Mouse (Mus musculus): ENCODE results near the gene Stx3. TPM values are rescaled to one million over a fixed set of nuclear protein-coding genes. Genes with fewer than 3 reads are reported as not detected.

The Stx3 gene
- total RNA-seq, 1 experiment: 21.6 TPM

- no peak for TF ChIP-seq ZNF384 (IDR thresholded peaks at IDR 0.05; ENCODE audit: low read depth, low read length)
- TF ChIP-seq HCFC1 (IDR thresholded peaks at IDR 0.05; ENCODE audit: borderline replicate concordance, insufficient read depth, low read length): no peak
- TF ChIP-seq CHD2 (IDR thresholded peaks at IDR 0.05; ENCODE audit: low read depth, low read length): no peak
- no peak for TF ChIP-seq ZC3H11A (IDR thresholded peaks at IDR 0.05; ENCODE audit: borderline replicate concordance, low read depth, low read length)
- no peak for TF ChIP-seq MAFK (IDR thresholded peaks at IDR 0.05; ENCODE audit: insufficient read depth, low read depth, low read length)
- Histone ChIP-seq H3K9ac (ENCODE audit: insufficient read depth, low read depth, low read length, poor library complexity, severe bottlenecking) (no peak overlapping the region), H3K9me3 (ENCODE audit: control insufficient read depth, insufficient read depth, low read depth, low read length) (no peaks in the 10 kb centered on the region), H3K27ac (ENCODE audit: insufficient read depth, low read depth, low read length, poor library complexity, severe bottlenecking) (no peak overlapping the region), H3K4me1 (ENCODE audit: control insufficient read depth in 2 of 2, insufficient read depth in 2 of 2, low read length in 2 of 2, poor library complexity in 1 of 2) (no peaks in the 10 kb centered on the region), H3K36me3 (ENCODE audit: control insufficient read depth, insufficient read depth, low read length, poor library complexity, severe bottlenecking) (no peaks in the 10 kb centered on the region), H3K4me3 (ENCODE audit: insufficient read depth in 1 of 2, low read depth in 1 of 2, low read length in 2 of 2, poor library complexity in 1 of 2, severe bottlenecking in 1 of 2) (no peak overlapping the region)
- in situ Hi-C loops (cut with MboI; ENCODE audit: low sequenced_read_pairs in 2 of 2, unreplicated experiment in 2 of 2): no loop called here
- DNase-seq (ENCODE audit: low read depth, low spot score): no peak
Measured at GRCm38 (mm10) chr19:11852652-11853051, 33.4 kb upstream of the Stx3 start.

- Histone ChIP-seq H3K27ac (ENCODE audit: insufficient read depth, low read depth, low read length, poor library complexity, severe bottlenecking) (no peak overlapping the region), H3K4me3 (ENCODE audit: insufficient read depth in 1 of 2, low read depth in 1 of 2, low read length in 2 of 2, poor library complexity in 1 of 2, severe bottlenecking in 1 of 2) (no peak overlapping the region), H3K4me1 (ENCODE audit: control insufficient read depth in 2 of 2, insufficient read depth in 2 of 2, low read length in 2 of 2, poor library complexity in 1 of 2) (no peaks in the 10 kb centered on the region), H3K36me3 (ENCODE audit: control insufficient read depth, insufficient read depth, low read length, poor library complexity, severe bottlenecking) (no peaks in the 10 kb centered on the region), H3K9me3 (ENCODE audit: control insufficient read depth, insufficient read depth, low read depth, low read length) (no peaks in the 10 kb centered on the region), H3K9ac (ENCODE audit: insufficient read depth, low read depth, low read length, poor library complexity, severe bottlenecking) (no peak overlapping the region)
- in situ Hi-C loops (cut with MboI; ENCODE audit: low sequenced_read_pairs in 2 of 2, unreplicated experiment in 2 of 2): no loop called here
- DNase-seq (ENCODE audit: low read depth, low spot score): no peak
- TF ChIP-seq CHD2 (IDR thresholded peaks at IDR 0.05; ENCODE audit: low read depth, low read length) (no peak), MAFK (IDR thresholded peaks at IDR 0.05; ENCODE audit: insufficient read depth, low read depth, low read length) (no peak), HCFC1 (IDR thresholded peaks at IDR 0.05; ENCODE audit: borderline replicate concordance, insufficient read depth, low read length) (no peak), ZNF384 (IDR thresholded peaks at IDR 0.05; ENCODE audit: low read depth, low read length) (no peak), ZC3H11A (IDR thresholded peaks at IDR 0.05; ENCODE audit: borderline replicate concordance, low read depth, low read length) (no peak)
Measured at GRCm38 (mm10) chr19:11846333-11846732, 27.1 kb upstream of the Stx3 start.

- TF ChIP-seq ZNF384 (IDR thresholded peaks at IDR 0.05; ENCODE audit: low read depth, low read length) (no peak), ZC3H11A (IDR thresholded peaks at IDR 0.05; ENCODE audit: borderline replicate concordance, low read depth, low read length) (no peak), HCFC1 (IDR thresholded peaks at IDR 0.05; ENCODE audit: borderline replicate concordance, insufficient read depth, low read length) (no peak), MAFK (IDR thresholded peaks at IDR 0.05; ENCODE audit: insufficient read depth, low read depth, low read length) (no peak), CHD2 (IDR thresholded peaks at IDR 0.05; ENCODE audit: low read depth, low read length) (no peak)
- H3K4me3 ChIP-seq (ENCODE audit: insufficient read depth in 1 of 2, low read depth in 1 of 2, low read length in 2 of 2, poor library complexity in 1 of 2, severe bottlenecking in 1 of 2): no peak within 1 kb of the TSS
- H3K9ac ChIP-seq (ENCODE audit: insufficient read depth, low read depth, low read length, poor library complexity, severe bottlenecking): no peak within 1 kb of the TSS
- H3K9me3 ChIP-seq (ENCODE audit: control insufficient read depth, insufficient read depth, low read depth, low read length): no peaks in the 10 kb centered on the region
- DNase-seq (ENCODE audit: low read depth, low spot score): no peak
- no peaks in the 10 kb centered on the region for H3K36me3 ChIP-seq (ENCODE audit: control insufficient read depth, insufficient read depth, low read length, poor library complexity, severe bottlenecking)
- in situ Hi-C loops (cut with MboI; ENCODE audit: low sequenced_read_pairs in 2 of 2, unreplicated experiment in 2 of 2): no loop called here
- no peak within 1 kb of the TSS for H3K27ac ChIP-seq (ENCODE audit: insufficient read depth, low read depth, low read length, poor library complexity, severe bottlenecking)
- no peaks in the 10 kb centered on the region for H3K4me1 ChIP-seq (ENCODE audit: control insufficient read depth in 2 of 2, insufficient read depth in 2 of 2, low read length in 2 of 2, poor library complexity in 1 of 2)
Measured at GRCm38 (mm10) chr19:11839119-11839518, 19.9 kb upstream of the Stx3 start, which contains the start of gene Olfr1417. Gene Olfr1417, minus strand, starts transcription at chr19:11839219.

- Histone ChIP-seq H3K4me1 (ENCODE audit: control insufficient read depth in 2 of 2, insufficient read depth in 2 of 2, low read length in 2 of 2, poor library complexity in 1 of 2) (peaks cover 0 to 8% of the 10 kb centered on the region in 2 experiments; a peak in 3 of 4 replicates), H3K36me3 (ENCODE audit: control insufficient read depth, insufficient read depth, low read length, poor library complexity, severe bottlenecking) (no peaks in the 10 kb centered on the region), H3K9me3 (ENCODE audit: control insufficient read depth, insufficient read depth, low read depth, low read length) (no peaks in the 10 kb centered on the region), H3K9ac (ENCODE audit: insufficient read depth, low read depth, low read length, poor library complexity, severe bottlenecking) (no peak overlapping the region), H3K27ac (ENCODE audit: insufficient read depth, low read depth, low read length, poor library complexity, severe bottlenecking) (peak overlapping the region; percentile 45), H3K4me3 (ENCODE audit: insufficient read depth in 1 of 2, low read depth in 1 of 2, low read length in 2 of 2, poor library complexity in 1 of 2, severe bottlenecking in 1 of 2) (no peak overlapping the region)
- TF ChIP-seq ZNF384 (IDR thresholded peaks at IDR 0.05; ENCODE audit: low read depth, low read length) (no peak), HCFC1 (IDR thresholded peaks at IDR 0.05; ENCODE audit: borderline replicate concordance, insufficient read depth, low read length) (no peak), CHD2 (IDR thresholded peaks at IDR 0.05; ENCODE audit: low read depth, low read length) (no peak), ZC3H11A (IDR thresholded peaks at IDR 0.05; ENCODE audit: borderline replicate concordance, low read depth, low read length) (no peak), MAFK (IDR thresholded peaks at IDR 0.05; ENCODE audit: insufficient read depth, low read depth, low read length) (no peak)
- in situ Hi-C loops (cut with MboI; ENCODE audit: low sequenced_read_pairs in 2 of 2, unreplicated experiment in 2 of 2): no loop called here
- DNase-seq (ENCODE audit: low read depth, low spot score): no peak
Measured at GRCm38 (mm10) chr19:11823346-11824065, 4.3 kb upstream of the Stx3 start.
